Mouse (Mus musculus): ENCODE data around the gene Ccnd3.

- no peak for TF ChIP-seq EP300 (IDR thresholded peaks at IDR 0.05)
- TF ChIP-seq CTCF (IDR thresholded peaks at IDR 0.05) = no peak
Measured at GRCm38 (mm10) chr17:47618556-47619311, 113.9 kb downstream of the Ccnd3 start.
